Comparison of ENCODE assay signal across 6 mouse cellular contexts in genomic region chr14:24443529-24443928, GRCm38 (mm10). TPM values are rescaled to one million over a fixed set of nuclear protein-coding genes. Genes with fewer than 3 reads are reported as not detected.
DNase-seq lines count a peak whose midpoint lies in the region; ATAC-seq and TF ChIP-seq lines count a peak whose summit lies in the region.
"Not testable (repeated sequence)": the region's sequence is repeated elsewhere in the genome, so short reads cannot be mapped to it uniquely, and the experiment has no call there.

No protein-coding gene starts in this region.

- H3K36me3 ChIP-seq in limb, embryonic 11.5 days (ENCODE audit: control insufficient read depth, insufficient read depth, low read length); testis, adult 2 months (ENCODE audit: control insufficient read depth, insufficient read depth, low read length): not testable (repeated sequence)
- H3K36me3 ChIP-seq in liver, embryonic 13.5 days: peaks cover 19% of the 10 kb centered on the region

- TF ChIP-seq POLR2A in testis, adult 2 months (IDR thresholded peaks at IDR 0.05; ENCODE audit: control insufficient read depth, low read depth, low read length): not testable (repeated sequence)

- not testable (repeated sequence) for H3K27ac ChIP-seq in limb, embryonic 11.5 days (replicated peaks; ENCODE audit: low read depth, low read length); liver, embryonic 13.5 days; testis, adult 2 months (ENCODE audit: control insufficient read depth, insufficient read depth, low read depth, low read length)

- not testable (repeated sequence) for H3K4me2 ChIP-seq in limb, embryonic 11.5 days (ENCODE audit: low read depth, severe bottlenecking); liver, embryonic 13.5 days

- DNase-seq in limb, embryonic 11.5 days (ENCODE audit: low spot score): peak; percentile 13
- DNase-seq in liver, embryonic 13.5 days: not testable (repeated sequence)

- H3K27me3 ChIP-seq in limb, embryonic 11.5 days (ENCODE audit: control insufficient read depth, insufficient read depth, low read length); liver, embryonic 13.5 days; testis, adult 2 months (ENCODE audit: control insufficient read depth, insufficient read depth, low read length): not testable (repeated sequence)

- H3K4me3 ChIP-seq in limb, embryonic 11.5 days (ENCODE audit: low read depth, low read length); liver, embryonic 13.5 days (replicated peaks): not testable (repeated sequence)
- peak overlapping the region; percentile 3; the same call in 1 of the 2 replicates for H3K4me3 ChIP-seq in testis, adult 2 months (ENCODE audit: control insufficient read depth, low read depth, low read length)

- H3K9me3 ChIP-seq in limb, embryonic 11.5 days (ENCODE audit: control insufficient read depth, low read length); liver, embryonic 13.5 days (replicated peaks): not testable (repeated sequence)

- peak; percentile 87 for ATAC-seq in common myeloid progenitor, adult 5-6 weeks (replicated peaks; ENCODE audit: low read depth, poor library complexity, severe bottlenecking)
- peak; percentile 27 to 45; a peak in 2 of 4 replicates for ATAC-seq in hematopoietic stem cell, adult 5-6 weeks (replicated peaks in 1 of 2; ENCODE audit: insufficient read depth in 1 of 2, low FRiP score in 2 of 2, low TSS enrichment in 1 of 2, low read depth in 1 of 2, poor library complexity in 2 of 2, severe bottlenecking in 2 of 2)
- ATAC-seq in limb, embryonic 11.5 days (ENCODE audit: insufficient number of reproducible peaks, low FRiP score, low TSS enrichment, low read depth): not testable (repeated sequence)
- ATAC-seq in liver, embryonic 13.5 days (ENCODE audit: low read depth): peak; percentile 45; the same call in 1 of the 2 replicates
- 0 out of 2 replicates have a peak, but pooled peaks have one; percentile 26 for ATAC-seq in megakaryocyte progenitor cell, adult 5-6 weeks (replicated peaks; ENCODE audit: poor library complexity)

- not testable (repeated sequence) for H3K9ac ChIP-seq in limb, embryonic 11.5 days (ENCODE audit: low read length); liver, embryonic 13.5 days

- not testable (repeated sequence) for H3K4me1 ChIP-seq in limb, embryonic 11.5 days (ENCODE audit: control insufficient read depth, insufficient read depth, low read length); liver, embryonic 13.5 days (replicated peaks); testis, adult 2 months (ENCODE audit: control insufficient read depth, insufficient read depth, low read length)

- 85% methylated on average over 4 of the region's 4 CpGs for WGBS in limb, embryonic 11.5 days
- WGBS in liver, embryonic 13.5 days (ENCODE audit: insufficient replicate concordance): 20% methylated on average over 4 of the region's 4 CpGs

- not testable (repeated sequence) for TF ChIP-seq CTCF in testis, adult 2 months (IDR thresholded peaks at IDR 0.05; ENCODE audit: control insufficient read depth, insufficient read depth, insufficient replicate concordance, low read depth, low read length)

RNA-seq across cellular contexts. Expression of gene Polr3a, which starts 43.3 kb away (rescaled TPM):
- 14.3 and 19.0 TPM in 2 replicates for total RNA-seq in common myeloid progenitor, adult 5-6 weeks (2017)
- 13.4 and 15.5 TPM in 2 replicates for total RNA-seq in hematopoietic stem cell, adult 5-6 weeks (2017)
- 17.4 and 19.7 TPM in 2 replicates for polyA plus RNA-seq in limb, embryonic 11.5 days (2014; fragmentation: Nextera tagmentation; extraction: Ambion mirVana)
- 7.2 and 8.7 TPM in 2 replicates for polyA plus RNA-seq in liver, embryonic 13.5 days (2015; fragmentation: Nextera tagmentation; extraction: Ambion mirVana)
- 16.4 and 23.6 TPM in 2 replicates for total RNA-seq in megakaryocyte progenitor cell, adult 5-6 weeks (2015)
- total RNA-seq in megakaryocyte progenitor cell, adult 5-6 weeks (2017): 11.4 and 16.3 TPM in 2 replicates
- polyA plus RNA-seq in testis, adult 2 months (2012; rRNA removed): 5.9 and 6.8 TPM in 2 replicates

RNA-seq across cellular contexts. Expression of gene Rps24, which starts 43.4 kb away (rescaled TPM):
- 5,130 and 6,073 TPM in 2 replicates for total RNA-seq in common myeloid progenitor, adult 5-6 weeks (2017)
- 6,684 and 7,292 TPM in 2 replicates for total RNA-seq in hematopoietic stem cell, adult 5-6 weeks (2017)
- 1,286 and 1,293 TPM in 2 replicates for polyA plus RNA-seq in limb, embryonic 11.5 days (2014; fragmentation: Nextera tagmentation; extraction: Ambion mirVana)
- 724 and 821 TPM in 2 replicates for polyA plus RNA-seq in liver, embryonic 13.5 days (2015; fragmentation: Nextera tagmentation; extraction: Ambion mirVana)
- total RNA-seq in megakaryocyte progenitor cell, adult 5-6 weeks (2015): 4,931 and 5,478 TPM in 2 replicates
- 4,866 and 6,009 TPM in 2 replicates for total RNA-seq in megakaryocyte progenitor cell, adult 5-6 weeks (2017)
- 1,016 and 1,252 TPM in 2 replicates for polyA plus RNA-seq in testis, adult 2 months (2012; rRNA removed)
